Mouse (Mus musculus): ENCODE measurements around the gene Rab33a. TPM values are rescaled to one million over a fixed set of nuclear protein-coding genes. Genes with fewer than 3 reads are reported as not detected.

The Rab33a gene
- 1.5 and 1.7 TPM in 2 replicates for polyA plus RNA-seq (2015; fragmentation: Nextera tagmentation; extraction: Ambion mirVana)

DNA sequence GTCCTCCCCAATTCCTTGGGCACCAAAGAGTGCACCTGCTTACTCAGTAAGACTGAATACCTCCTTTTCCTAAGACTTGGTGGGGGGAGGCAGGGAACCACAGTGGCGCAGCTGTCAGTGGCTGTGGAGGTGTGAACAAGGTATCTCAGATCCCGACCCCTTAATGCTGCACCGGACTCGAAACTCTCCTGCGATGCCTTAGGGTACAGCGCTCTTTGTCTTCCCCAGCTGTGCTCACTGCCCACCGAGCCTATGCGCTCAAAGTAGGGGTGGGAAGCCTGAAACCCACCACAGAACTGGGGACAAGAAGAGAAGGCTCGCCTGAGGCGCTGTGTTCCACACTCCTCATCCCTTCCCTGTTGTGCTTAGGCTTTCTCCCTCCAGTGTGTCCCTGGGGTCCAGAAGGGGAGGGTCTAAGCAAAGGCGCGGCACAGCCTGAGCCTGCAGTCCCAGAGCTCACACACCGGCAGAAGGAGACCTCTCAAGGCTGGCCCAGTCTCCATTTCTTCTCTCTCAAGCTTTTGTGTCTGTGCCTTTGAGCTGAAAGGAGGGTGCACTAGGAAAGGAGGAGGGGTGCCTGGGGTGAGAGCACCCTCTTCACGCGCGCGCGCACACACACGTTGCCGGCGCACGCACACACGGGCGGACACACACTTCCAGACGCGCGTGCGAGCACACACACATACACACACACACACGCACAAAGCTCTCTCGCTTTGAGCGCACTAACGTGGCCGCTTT is at the start of gene Rab33a:
TSS of gene Rab33a (plus strand) at position 478 of the 741 bp plus-strand sequence.

DNA sequence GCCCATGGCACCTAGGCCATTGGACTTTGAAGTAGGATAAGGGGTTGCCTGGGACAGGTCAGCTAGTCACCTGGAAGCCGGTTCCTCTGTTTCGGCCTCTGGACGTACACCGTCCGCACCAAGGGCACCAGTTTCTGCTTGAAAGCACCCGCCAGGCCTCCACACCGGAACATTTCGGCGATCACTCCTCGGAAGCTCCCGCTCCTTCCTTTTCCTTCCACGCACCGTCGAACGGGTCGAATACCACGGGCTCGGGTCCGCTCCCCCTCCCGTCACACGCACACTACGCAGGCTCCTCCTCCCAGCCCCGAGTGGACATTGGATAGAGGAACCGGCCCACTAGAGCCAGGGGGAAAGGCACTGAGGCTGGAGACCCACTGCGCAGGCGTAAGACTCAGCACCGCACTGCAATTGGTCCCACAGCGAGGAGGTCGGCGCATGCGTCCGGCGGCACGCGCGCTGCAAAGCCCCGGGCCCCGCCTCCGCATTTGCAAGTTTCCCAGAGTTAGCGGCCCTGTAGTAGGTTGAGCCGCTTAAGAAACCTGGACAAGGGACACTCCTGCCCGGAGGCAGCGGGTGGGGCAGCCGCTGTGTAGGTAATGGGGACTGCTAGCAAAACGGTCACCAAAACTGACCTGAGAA is 5.8 kb upstream of the Rab33a start, which contains the start of gene Aifm1:
TSS of gene Aifm1 (minus strand) at position 398 of the 642 bp plus-strand sequence.

Other genes starting within 250 kb of the Rab33a start
- 3.4 and 3.7 TPM in 2 replicates for gene Bcorl1, start 177.9 kb upstream of the Rab33a start, polyA plus RNA-seq (2015; fragmentation: Nextera tagmentation; extraction: Ambion mirVana)
- 3.1 and 3.3 TPM in 2 replicates for gene Elf4, start 56.2 kb upstream of the Rab33a start, polyA plus RNA-seq (2015; fragmentation: Nextera tagmentation; extraction: Ambion mirVana)
- 60.4 and 64.0 TPM in 2 replicates for gene Aifm1, start 5.7 kb upstream of the Rab33a start, polyA plus RNA-seq (2015; fragmentation: Nextera tagmentation; extraction: Ambion mirVana)
- gene Zfp280c, start 75.2 kb downstream of the Rab33a start, polyA plus RNA-seq (2015; fragmentation: Nextera tagmentation; extraction: Ambion mirVana), result 3.6 and 4.1 TPM in 2 replicates
- 4.3 and 5.3 TPM in 2 replicates for gene Slc25a14, start 104.1 kb downstream of the Rab33a start, polyA plus RNA-seq (2015; fragmentation: Nextera tagmentation; extraction: Ambion mirVana)
- not detected in 2 replicates for gene Gpr119, start 155.2 kb downstream of the Rab33a start, polyA plus RNA-seq (2015; fragmentation: Nextera tagmentation; extraction: Ambion mirVana)
- gene Rbmx2, start 175.7 kb downstream of the Rab33a start, polyA plus RNA-seq (2015; fragmentation: Nextera tagmentation; extraction: Ambion mirVana), result 7.0 and 7.2 TPM in 2 replicates

Data from skeletal muscle tissue, postnatal 0 days (tissue).